Mouse (Mus musculus) limb, embryonic 15.5 days (tissue): ENCODE data around the gene Aldh3b3. TPM values are rescaled to one million over a fixed set of nuclear protein-coding genes. Genes with fewer than 3 reads are reported as not detected.

Experiments
- ATAC-seq: fragments of 200-750 bp; cut with Nextera tagmentation; 2 replicates; pipeline ENCODE4 v1.8.0; 2017; ENCODE audit warnings: low read depth, moderate TSS enrichment; ENCODE audit not compliant: insufficient number of reproducible peaks, low FRiP score, low TSS enrichment
- H3K27ac ChIP-seq: fragments of 300-500 bp; sonication (generic); 2 replicates; pipeline ENCODE4 v1.5.1; 2015; ENCODE audit warnings: moderate library complexity, mild to moderate bottlenecking, inconsistent platforms
- H3K27me3 ChIP-seq: fragments of 300-500 bp; sonication (generic); 2 replicates; pipeline ENCODE4 v1.6.1; 2015; ENCODE audit warnings: inconsistent platforms
- H3K36me3 ChIP-seq: fragments of 300-500 bp; sonication (generic); 2 replicates; pipeline ENCODE4 v1.6.1; 2015; ENCODE audit warnings: inconsistent platforms
- H3K4me1 ChIP-seq: fragments of 300-500 bp; sonication (generic); 2 replicates; pipeline ENCODE4 v1.6.1; 2015; ENCODE audit warnings: inconsistent platforms
- H3K4me2 ChIP-seq: fragments of 300-500 bp; sonication (generic); 2 replicates; pipeline ENCODE4 v1.6.1; 2015; ENCODE audit warnings: mild to moderate bottlenecking, inconsistent platforms
- H3K4me3 ChIP-seq: fragments of 300-500 bp; sonication (generic); 2 replicates; pipeline ENCODE4 v1.5.1; 2015; ENCODE audit warnings: mild to moderate bottlenecking, inconsistent platforms
- H3K9ac ChIP-seq: fragments of 300-500 bp; sonication (generic); 2 replicates; pipeline ENCODE4 v1.6.1; 2015; ENCODE audit warnings: inconsistent platforms
- H3K9me3 ChIP-seq: fragments of 300-500 bp; sonication (generic); 2 replicates; pipeline ENCODE4 v1.6.1; 2016; ENCODE audit warnings: inconsistent platforms
- WGBS: fragments of 180-500 bp; shearing (Covaris S2); methylation state at CpG from one replicate; pipeline ENCODE4 v1.1.7; 2015; 5-methylcytosine and 5-hydroxymethylcytosine counted together
- polyA plus RNA-seq: library from polyadenylated mRNA; unstranded; fragments of >200 nt; fragmentation: Nextera tagmentation; extraction: Ambion mirVana; gene quantifications from 2 replicates; pipeline ENCODE4 v1.2.1, GENCODE M21; 2015

Gene Aldh3b3
- polyA plus RNA-seq, 1 experiment from 2014 or later = 3.7 TPM

GRCm38 (mm10) chr19:4012432-4013022 lies 54.1 kb downstream of the Aldh3b3 start, which contains the start of gene Ndufv1:
Ndufv1 (minus strand) TSS chr19:4012806.
- H3K27me3 ChIP-seq = no peaks in the 10 kb centered on the region
- whole genome bisulfite sequencing = under 1% methylated on average over 45 of the region's 45 CpGs
- H3K4me1 ChIP-seq = peaks cover 13% of the 10 kb centered on the region
- peak within 1 kb of the TSS; percentile 77 for H3K27ac ChIP-seq
- H3K4me2 ChIP-seq = peak within 1 kb of the TSS; percentile 58
- ATAC-seq = peak; percentile 98
- H3K36me3 ChIP-seq = peaks cover 34% of the 10 kb centered on the region
- H3K9me3 ChIP-seq = no peaks in the 10 kb centered on the region
- peak within 1 kb of the TSS; percentile 81 for H3K9ac ChIP-seq
- H3K4me3 ChIP-seq = peak within 1 kb of the TSS; percentile 67

GRCm38 (mm10) chr19:4013066-4013465 lies 54.6 kb downstream of the Aldh3b3 start:
- WGBS = 19% methylated on average over 9 of the region's 9 CpGs
- H3K9ac ChIP-seq = no peak overlapping the region
- H3K27ac ChIP-seq = no peak overlapping the region
- peak overlapping the region; percentile 67 for H3K4me3 ChIP-seq
- no peaks in the 10 kb centered on the region for H3K9me3 ChIP-seq
- peaks cover 29% of the 10 kb centered on the region for H3K36me3 ChIP-seq
- no peak for ATAC-seq
- H3K4me1 ChIP-seq = peaks cover 13% of the 10 kb centered on the region
- no peaks in the 10 kb centered on the region for H3K27me3 ChIP-seq
- peak overlapping the region; percentile 48 for H3K4me2 ChIP-seq

GRCm38 (mm10) chr19:4014802-4015201 lies 56.4 kb downstream of the Aldh3b3 start:
- H3K9me3 ChIP-seq = no peaks in the 10 kb centered on the region
- ATAC-seq = no peak
- H3K4me1 ChIP-seq = peaks cover 19% of the 10 kb centered on the region
- no peak overlapping the region for H3K27ac ChIP-seq
- no peak overlapping the region for H3K4me3 ChIP-seq
- H3K36me3 ChIP-seq = peaks cover 11% of the 10 kb centered on the region
- no peak overlapping the region for H3K9ac ChIP-seq
- H3K27me3 ChIP-seq = no peaks in the 10 kb centered on the region
- no peak overlapping the region for H3K4me2 ChIP-seq

- Histone ChIP-seq H3K4me3 (no peak overlapping the region), H3K36me3 (0 out of 2 replicates have a peak, but pooled peaks cover 4% of the 10 kb centered on the region), H3K9ac (no peak overlapping the region), H3K27ac (no peak overlapping the region), H3K4me1 (peaks cover 20% of the 10 kb centered on the region), H3K9me3 (no peaks in the 10 kb centered on the region), H3K27me3 (no peaks in the 10 kb centered on the region), H3K4me2 (no peak overlapping the region)
- ATAC-seq = no peak
- WGBS = 55% methylated on average over 5 of the region's 5 CpGs
These were observed 57.2 kb downstream of the Aldh3b3 start for GRCm38 (mm10) chr19:4015635-4016034.

GRCm38 (mm10) chr19:4017921-4018587 lies 59.6 kb downstream of the Aldh3b3 start:
- Histone ChIP-seq H3K4me2 (no peak overlapping the region), H3K36me3 (no peaks in the 10 kb centered on the region), H3K9me3 (no peaks in the 10 kb centered on the region), H3K9ac (no peak overlapping the region), H3K4me1 (peaks cover 7% of the 10 kb centered on the region), H3K4me3 (no peak overlapping the region), H3K27me3 (no peaks in the 10 kb centered on the region), H3K27ac (no peak overlapping the region)
- ATAC-seq = no peak
- WGBS = 49% methylated on average over 10 of the region's 10 CpGs

- no peak; the same call in 1 of the 2 replicates for ATAC-seq
- Histone ChIP-seq H3K9me3 (no peaks in the 10 kb centered on the region), H3K4me1 (peaks cover 7% of the 10 kb centered on the region), H3K36me3 (no peaks in the 10 kb centered on the region), H3K27me3 (no peaks in the 10 kb centered on the region), H3K27ac (peak overlapping the region; percentile 73), H3K9ac (no peak overlapping the region), H3K4me2 (no peak overlapping the region), H3K4me3 (no peak overlapping the region)
- 31% methylated on average over 18 of the region's 18 CpGs for WGBS
These were observed 60.5 kb downstream of the Aldh3b3 start for GRCm38 (mm10) chr19:4018743-4019583.

Other genes starting within 250 kb of the Aldh3b3 start
- gene Kmt5b, start 191.2 kb upstream of the Aldh3b3 start, polyA plus RNA-seq = 25.2 and 29.0 TPM in 2 replicates
- gene Chka, start 106.9 kb upstream of the Aldh3b3 start, polyA plus RNA-seq = 32.3 and 32.7 TPM in 2 replicates
- 46.3 and 52.4 TPM in 2 replicates for gene Tcirg1, start 51.5 kb upstream of the Aldh3b3 start, polyA plus RNA-seq
- 244 and 254 TPM in 2 replicates for gene Ndufs8, start 45.9 kb upstream of the Aldh3b3 start, polyA plus RNA-seq
- 2.7 and 4.2 TPM in 2 replicates for gene Aldh3b1, start 28.8 kb upstream of the Aldh3b3 start, polyA plus RNA-seq
- gene Unc93b1, start 23.5 kb upstream of the Aldh3b3 start, polyA plus RNA-seq = 26.1 and 30.5 TPM in 2 replicates
- gene Aldh3b2, start 13.7 kb downstream of the Aldh3b3 start, polyA plus RNA-seq = 35.9 and 37.2 TPM in 2 replicates
- gene Acy3, start 27.9 kb downstream of the Aldh3b3 start, polyA plus RNA-seq = 5.9 and 7.5 TPM in 2 replicates
- not detected in 2 replicates for gene Tbx10, start 34.1 kb downstream of the Aldh3b3 start, polyA plus RNA-seq
- gene Nudt8, start 41.9 kb downstream of the Aldh3b3 start, polyA plus RNA-seq = 31.5 and 33.4 TPM in 2 replicates
- 3.3 and 3.5 TPM in 2 replicates for gene Gm49405, start 42.0 kb downstream of the Aldh3b3 start, polyA plus RNA-seq
- 3.8 and 4.4 TPM in 2 replicates for gene Doc2g, start 44.7 kb downstream of the Aldh3b3 start, polyA plus RNA-seq
- 193 and 209 TPM in 2 replicates for gene Ndufv1, start 54.2 kb downstream of the Aldh3b3 start, polyA plus RNA-seq
- 488 and 537 TPM in 2 replicates for gene Gstp1, start 79.3 kb downstream of the Aldh3b3 start, polyA plus RNA-seq
- gene Gstp2, start 87.4 kb downstream of the Aldh3b3 start, polyA plus RNA-seq = 1.4 and 2.3 TPM in 2 replicates
- 0.46 and 0.65 TPM in 2 replicates for gene Gstp3, start 100.9 kb downstream of the Aldh3b3 start, polyA plus RNA-seq
- not detected in 2 replicates for gene Cabp2, start 122.9 kb downstream of the Aldh3b3 start, polyA plus RNA-seq
- 82.7 and 85.6 TPM in 2 replicates for gene Cdk2ap2, start 138.5 kb downstream of the Aldh3b3 start, polyA plus RNA-seq
- 5.6 and 6.2 TPM in 2 replicates for gene Pitpnm1, start 141.4 kb downstream of the Aldh3b3 start, polyA plus RNA-seq
- gene Aip, start 167.2 kb downstream of the Aldh3b3 start, polyA plus RNA-seq = 95.5 and 97.7 TPM in 2 replicates
- not detected in 2 replicates for gene Gpr152, start 181.1 kb downstream of the Aldh3b3 start, polyA plus RNA-seq
- 0.05 and 0.06 TPM in 2 replicates for gene Cabp4, start 185.4 kb downstream of the Aldh3b3 start, polyA plus RNA-seq
- 169 and 170 TPM in 2 replicates for gene Coro1b, start 190.0 kb downstream of the Aldh3b3 start, polyA plus RNA-seq
- gene Ptprcap, start 195.0 kb downstream of the Aldh3b3 start, polyA plus RNA-seq = 7.4 and 9.5 TPM in 2 replicates
- 68.8 and 79.3 TPM in 2 replicates for gene Rps6kb2, start 204.7 kb downstream of the Aldh3b3 start, polyA plus RNA-seq
- 1.8 and 2.7 TPM in 2 replicates for gene Carns1, start 216.8 kb downstream of the Aldh3b3 start, polyA plus RNA-seq
- gene Tbc1d10c, start 232.6 kb downstream of the Aldh3b3 start, polyA plus RNA-seq = 3.9 and 4.5 TPM in 2 replicates
- gene Ppp1ca, start 233.4 kb downstream of the Aldh3b3 start, polyA plus RNA-seq = 759 and 834 TPM in 2 replicates
- gene Rad9a, start 243.0 kb downstream of the Aldh3b3 start, polyA plus RNA-seq = 31.6 and 33.5 TPM in 2 replicates